Mouse (Mus musculus) neural tube, embryonic 11.5 days (tissue): ENCODE results near the gene Ptprd. TPM values are rescaled to one million over a fixed set of nuclear protein-coding genes. Genes with fewer than 3 reads are reported as not detected.
"Not testable (repeated sequence)": the region's sequence is repeated elsewhere in the genome, so short reads cannot be mapped to it uniquely, and the experiment has no call there.

Experiments
- ATAC-seq: fragments of 200-750 bp; cut with Nextera tagmentation; 2 replicates; pipeline ENCODE4 v1.8.0; 2017; ENCODE audit warnings: moderate number of reproducible peaks, mild to moderate bottlenecking, moderate TSS enrichment, moderate library complexity; ENCODE audit not compliant: insufficient read depth, low FRiP score, low TSS enrichment
- DNase-seq: peaks from one replicate; pipeline ENCODE4 v3.0.0-alpha.2; 2015; ENCODE audit warnings: low spot score
- H3K27ac ChIP-seq: fragments of 300-500 bp; sonication (generic); 2 replicates; pipeline ENCODE4 v1.5.1; 2014; ENCODE audit warnings: low read depth, mild to moderate bottlenecking, low read length
- H3K27me3 ChIP-seq: fragments of 300-500 bp; sonication (generic); 2 replicates; pipeline ENCODE4 v1.6.1; 2014; ENCODE audit warnings: mild to moderate bottlenecking, low read length, mixed read lengths; ENCODE audit not compliant: control insufficient read depth, insufficient read depth
- H3K36me3 ChIP-seq: fragments of 300-500 bp; sonication (generic); 2 replicates; pipeline ENCODE4 v1.6.1; 2014; ENCODE audit warnings: mild to moderate bottlenecking, low read length, moderate library complexity, mixed read lengths; ENCODE audit not compliant: control insufficient read depth, insufficient read depth
- H3K4me1 ChIP-seq: fragments of 300-500 bp; sonication (generic); 2 replicates; pipeline ENCODE4 v1.6.1; 2014; ENCODE audit warnings: low read length, mixed read lengths; ENCODE audit not compliant: control insufficient read depth, insufficient read depth
- H3K4me2 ChIP-seq: fragments of 300-500 bp; sonication (generic); 2 replicates; pipeline ENCODE4 v1.6.1; 2014; ENCODE audit warnings: low read depth, mild to moderate bottlenecking, moderate library complexity
- H3K4me3 ChIP-seq: fragments of 300-500 bp; sonication (generic); 2 replicates; pipeline ENCODE4 v1.5.1; 2014; ENCODE audit warnings: low read depth, low read length
- H3K9ac ChIP-seq: fragments of 300-500 bp; sonication (generic); 2 replicates; pipeline ENCODE4 v1.6.1; 2014; ENCODE audit warnings: mild to moderate bottlenecking, low read length
- H3K9me3 ChIP-seq: fragments of 300-500 bp; sonication (generic); 2 replicates; pipeline ENCODE4 v1.6.1; 2016; ENCODE audit warnings: low read length; ENCODE audit not compliant: control insufficient read depth
- WGBS: fragments of 180-500 bp; shearing (Covaris S2); extraction: QIAGEN DNeasy Blood & Tissue Kit; methylation state at CpG from one replicate; pipeline ENCODE4 v1.1.7; 2014; 5-methylcytosine and 5-hydroxymethylcytosine counted together
- polyA plus RNA-seq: library from polyadenylated mRNA; unstranded; fragments of >200 nt; fragmentation: Nextera tagmentation; extraction: Ambion mirVana; gene quantifications from 2 replicates; pipeline ENCODE4 v1.2.1, GENCODE M21; 2014

Ptprd gene
- polyA plus RNA-seq, 1 experiment from 2014 or later: 41.2 TPM

- not testable (repeated sequence) for H3K4me1 ChIP-seq, H3K36me3 ChIP-seq, H3K4me3 ChIP-seq, H3K4me2 ChIP-seq, H3K27ac ChIP-seq, H3K9ac ChIP-seq, ATAC-seq, DNase-seq, H3K27me3 ChIP-seq, H3K9me3 ChIP-seq
- 92% methylated on average over 1 of the region's 1 CpGs for WGBS
Observed at GRCm38 (mm10) chr4:77797391-77797790, 414.4 kb downstream of the Ptprd start.

- WGBS: 87% methylated on average over 2 of the region's 2 CpGs
- Histone ChIP-seq H3K27me3 (no peaks in the 10 kb centered on the region), H3K4me3 (no peak overlapping the region), H3K4me2 (no peak overlapping the region), H3K36me3 (no peaks in the 10 kb centered on the region), H3K9me3 (no peaks in the 10 kb centered on the region), H3K4me1 (no peaks in the 10 kb centered on the region), H3K9ac (no peak overlapping the region), H3K27ac (no peak overlapping the region)
- ATAC-seq (no peak), DNase-seq (no peak)
Observed at GRCm38 (mm10) chr4:77777237-77777636, 434.5 kb downstream of the Ptprd start.

GRCm38 (mm10) chr4:77763790-77764189 is 448.0 kb downstream of the Ptprd start:
- WGBS: 72% methylated on average over 1 of the region's 1 CpGs
- no peaks in the 10 kb centered on the region for H3K27me3 ChIP-seq

GRCm38 (mm10) chr4:77743391-77743790 is 468.4 kb downstream of the Ptprd start:
- no peak for ATAC-seq
- WGBS: 83% methylated on average over 2 of the region's 2 CpGs
- H3K4me1 ChIP-seq: no peaks in the 10 kb centered on the region; the same call in 1 of the 2 replicates
- DNase-seq: no peak
- H3K27ac ChIP-seq: no peak overlapping the region
- H3K4me2 ChIP-seq: no peak overlapping the region
- H3K27me3 ChIP-seq: no peaks in the 10 kb centered on the region
- no peak overlapping the region for H3K4me3 ChIP-seq
- no peak overlapping the region for H3K9ac ChIP-seq
- H3K9me3 ChIP-seq: no peaks in the 10 kb centered on the region
- H3K36me3 ChIP-seq: no peaks in the 10 kb centered on the region

More at GRCm38 (mm10) chr4:77763790-77764189, 448.0 kb downstream of the Ptprd start:
- Histone ChIP-seq H3K9ac (no peak overlapping the region), H3K4me2 (no peak overlapping the region), H3K36me3 (no peaks in the 10 kb centered on the region), H3K4me1 (no peaks in the 10 kb centered on the region), H3K4me3 (no peak overlapping the region), H3K9me3 (no peaks in the 10 kb centered on the region), H3K27ac (no peak overlapping the region)
- no peak for ATAC-seq
- no peak for DNase-seq

GRCm38 (mm10) chr4:77721908-77722307 is 489.9 kb downstream of the Ptprd start:
- H3K4me1 ChIP-seq: no peaks in the 10 kb centered on the region
- H3K4me2 ChIP-seq: no peak overlapping the region
- no peaks in the 10 kb centered on the region for H3K27me3 ChIP-seq
- H3K9ac ChIP-seq: no peak overlapping the region
- H3K27ac ChIP-seq: no peak overlapping the region
- no peak for ATAC-seq
- H3K36me3 ChIP-seq: no peaks in the 10 kb centered on the region
- 80% methylated on average over 6 of the region's 6 CpGs for WGBS
- no peaks in the 10 kb centered on the region for H3K9me3 ChIP-seq
- H3K4me3 ChIP-seq: no peak overlapping the region
- no peak for DNase-seq

- 73% methylated on average over 2 of the region's 2 CpGs for WGBS
- H3K4me1 ChIP-seq: no peaks in the 10 kb centered on the region
Observed at GRCm38 (mm10) chr4:77717792-77718191, 494.0 kb downstream of the Ptprd start.

GRCm38 (mm10) chr4:77710231-77710630 is 501.5 kb downstream of the Ptprd start:
- Histone ChIP-seq H3K9me3 (no peaks in the 10 kb centered on the region), H3K4me2 (no peak overlapping the region), H3K4me3 (no peak overlapping the region), H3K27ac (no peak overlapping the region), H3K36me3 (no peaks in the 10 kb centered on the region), H3K27me3 (no peaks in the 10 kb centered on the region), H3K4me1 (no peaks in the 10 kb centered on the region), H3K9ac (no peak overlapping the region)
- ATAC-seq: no peak
- WGBS: 87% methylated on average over 2 of the region's 2 CpGs
- DNase-seq: no peak

More at GRCm38 (mm10) chr4:77717792-77718191, 494.0 kb downstream of the Ptprd start:
- H3K27me3 ChIP-seq: no peaks in the 10 kb centered on the region
- H3K27ac ChIP-seq: no peak overlapping the region
- no peaks in the 10 kb centered on the region for H3K9me3 ChIP-seq
- no peak for DNase-seq
- H3K4me3 ChIP-seq: no peak overlapping the region
- H3K4me2 ChIP-seq: no peak overlapping the region
- H3K9ac ChIP-seq: no peak overlapping the region
- no peaks in the 10 kb centered on the region for H3K36me3 ChIP-seq
- no peak for ATAC-seq

GRCm38 (mm10) chr4:77698294-77698693 is 513.5 kb downstream of the Ptprd start:
- ATAC-seq (no peak), DNase-seq (no peak)
- Histone ChIP-seq H3K9me3 (no peaks in the 10 kb centered on the region), H3K27ac (no peak overlapping the region), H3K27me3 (no peaks in the 10 kb centered on the region), H3K36me3 (no peaks in the 10 kb centered on the region), H3K9ac (no peak overlapping the region), H3K4me1 (no peaks in the 10 kb centered on the region), H3K4me3 (no peak overlapping the region), H3K4me2 (no peak overlapping the region)
- 83% methylated on average over 2 of the region's 2 CpGs for WGBS

- no peak overlapping the region for H3K4me2 ChIP-seq
- no peak for ATAC-seq
- no peaks in the 10 kb centered on the region for H3K4me1 ChIP-seq
- H3K36me3 ChIP-seq: no peaks in the 10 kb centered on the region
- no peak overlapping the region for H3K9ac ChIP-seq
- H3K9me3 ChIP-seq: no peaks in the 10 kb centered on the region
- 83% methylated on average over 1 of the region's 1 CpGs for WGBS
- no peak overlapping the region for H3K4me3 ChIP-seq
- no peak overlapping the region for H3K27ac ChIP-seq
- H3K27me3 ChIP-seq: no peaks in the 10 kb centered on the region
- DNase-seq: no peak
Observed at GRCm38 (mm10) chr4:77675798-77676197, 536.0 kb downstream of the Ptprd start.
